Mouse (Mus musculus) retina, embryonic 14.5 days (tissue): ENCODE data around the gene Eif2b3.
A peak's percentile ranks its signal among the peaks of the same experiment; 100 is the strongest.

Experiments
- DNase-seq: peaks from one replicate; pipeline ENCODE4 v3.0.0-alpha.2; 2015; ENCODE audit warnings: low spot score

Eif2b3 gene

DNA sequence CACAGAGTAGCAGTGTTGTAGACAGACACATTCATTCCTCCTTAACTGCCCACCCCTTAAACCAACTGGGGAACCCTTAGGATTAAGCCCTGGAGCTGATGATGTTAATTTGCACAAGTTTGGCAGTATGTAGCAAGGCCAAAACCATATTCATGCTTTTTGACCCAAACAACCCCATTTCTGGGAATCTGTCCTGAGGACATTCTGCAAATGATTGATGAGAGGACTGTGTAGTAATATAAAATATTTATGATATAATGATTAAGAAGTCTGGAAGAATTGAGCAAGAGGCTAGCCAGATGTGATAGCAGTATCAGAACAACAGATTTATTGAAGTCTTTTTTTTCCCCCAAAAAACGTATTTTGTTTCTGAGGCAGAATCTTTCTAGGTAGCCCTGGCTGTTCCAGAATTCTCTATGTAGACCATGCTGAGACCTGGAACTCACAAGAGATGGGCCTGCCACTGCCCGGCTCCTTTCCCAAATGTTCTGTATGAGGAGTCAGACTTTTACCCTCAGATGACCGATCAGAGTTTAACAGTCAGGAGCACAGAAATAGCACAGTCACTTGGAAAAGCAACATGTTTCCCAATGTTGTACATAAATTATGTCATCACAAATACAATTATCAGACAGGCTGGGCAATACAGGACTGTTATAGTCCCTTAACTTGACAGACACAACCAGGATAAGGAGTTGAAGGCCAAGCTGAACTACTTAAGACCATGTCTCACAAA lies 75.6 kb downstream of the Eif2b3 start:
- DNase-seq = no peak

GRCm38 (mm10) chr4:117095551-117096452 lies 76.6 kb downstream of the Eif2b3 start, which contains the start of gene Ptch2:
Gene Ptch2, plus strand, starts transcription at chr4:117096075.
- peak; percentile 88 for DNase-seq

DNA sequence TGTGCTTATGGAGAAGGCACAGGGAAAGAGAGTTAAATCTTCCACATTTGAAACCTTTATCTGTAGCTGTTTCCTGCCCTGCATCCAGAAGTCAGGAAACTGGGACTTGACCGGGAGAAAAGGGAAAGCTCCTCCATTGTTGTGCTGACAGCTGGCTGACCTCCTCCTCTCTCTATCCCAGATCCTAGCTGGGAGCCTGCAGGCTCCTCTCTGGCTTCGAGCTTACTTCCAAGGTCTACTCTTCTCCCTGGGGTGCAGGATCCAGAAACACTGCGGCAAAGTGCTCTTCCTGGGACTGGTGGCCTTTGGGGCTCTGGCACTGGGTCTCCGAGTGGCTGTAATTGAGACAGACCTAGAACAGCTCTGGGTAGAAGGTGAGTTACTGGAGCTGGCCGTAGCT lies 77.5 kb downstream of the Eif2b3 start:
- peak; percentile 29 for DNase-seq

DNA sequence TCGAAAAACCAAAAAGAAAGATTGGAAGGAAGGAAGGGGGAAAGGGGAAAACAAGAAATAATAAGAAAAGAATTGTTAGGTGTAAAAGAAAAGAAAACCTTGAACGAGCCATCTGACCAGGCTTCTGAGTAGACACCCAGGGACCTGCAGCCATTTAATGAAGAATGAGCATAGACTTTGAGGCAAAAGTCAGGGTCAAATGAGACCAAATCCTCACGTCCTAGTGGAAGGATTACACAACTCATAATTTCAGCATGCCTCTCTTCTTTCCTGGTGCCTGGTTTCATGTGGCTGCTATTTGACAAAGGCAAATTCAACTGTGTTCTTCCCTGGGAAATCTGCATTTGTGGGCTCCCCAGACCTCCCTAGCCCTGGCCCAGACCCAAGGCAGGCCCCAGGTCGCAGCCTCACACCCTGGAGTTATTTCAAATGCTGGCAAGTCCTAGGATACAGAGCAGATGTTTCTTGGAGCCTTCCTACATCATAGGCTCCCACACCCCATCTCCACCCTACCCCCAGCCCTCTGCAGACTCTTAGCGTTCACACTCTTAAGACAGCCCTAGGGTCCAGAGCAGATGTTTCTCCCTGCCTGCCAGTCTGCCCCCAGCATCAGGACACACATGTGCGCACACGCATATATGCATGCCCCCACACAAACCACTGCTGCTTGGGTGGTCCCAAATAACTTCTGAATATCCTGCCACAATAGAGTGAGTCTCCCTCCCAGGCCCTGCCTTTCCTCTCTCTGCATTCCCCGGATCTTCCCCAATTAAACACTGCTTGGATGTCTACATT lies 79.0 kb downstream of the Eif2b3 start:
- DNase-seq = peak; percentile 46

DNA sequence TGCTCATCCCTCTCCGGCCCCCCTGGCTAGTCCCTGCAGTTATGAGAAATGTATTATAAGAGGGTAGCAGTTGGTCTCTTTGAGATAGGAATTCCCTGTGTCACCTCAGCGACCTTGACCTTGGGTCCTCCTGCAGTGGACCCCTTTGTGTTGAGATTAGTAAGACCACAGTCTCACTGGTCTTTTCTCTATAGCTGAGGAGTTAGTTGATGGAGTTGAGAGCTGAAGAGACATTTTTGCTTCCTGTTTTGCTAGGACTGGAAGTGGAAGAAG lies 79.5 kb downstream of the Eif2b3 start:
- DNase-seq = no peak

DNA sequence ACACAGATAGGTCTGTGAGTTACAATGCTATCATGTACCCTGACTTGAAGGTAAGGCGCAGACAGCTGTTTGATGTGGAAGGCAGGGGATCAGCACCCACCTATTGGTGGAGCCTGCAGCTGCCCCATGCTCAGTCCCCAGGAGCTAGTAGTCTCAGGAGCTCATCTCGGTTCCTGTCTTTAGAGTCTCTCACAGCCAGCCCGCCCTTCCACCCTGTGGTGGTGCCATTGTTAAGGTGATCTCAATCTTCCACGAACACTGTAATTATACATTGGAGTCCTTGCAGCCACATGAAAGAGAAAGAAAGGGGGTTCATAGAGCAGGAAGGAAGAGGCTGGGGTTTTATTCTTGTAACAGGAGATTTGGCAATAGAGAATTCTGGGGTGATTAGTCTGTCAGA lies 80.8 kb downstream of the Eif2b3 start:
- no peak for DNase-seq

- peak; percentile 58 for DNase-seq
Measured at GRCm38 (mm10) chr4:117101218-117101617, 82.0 kb downstream of the Eif2b3 start.

DNA sequence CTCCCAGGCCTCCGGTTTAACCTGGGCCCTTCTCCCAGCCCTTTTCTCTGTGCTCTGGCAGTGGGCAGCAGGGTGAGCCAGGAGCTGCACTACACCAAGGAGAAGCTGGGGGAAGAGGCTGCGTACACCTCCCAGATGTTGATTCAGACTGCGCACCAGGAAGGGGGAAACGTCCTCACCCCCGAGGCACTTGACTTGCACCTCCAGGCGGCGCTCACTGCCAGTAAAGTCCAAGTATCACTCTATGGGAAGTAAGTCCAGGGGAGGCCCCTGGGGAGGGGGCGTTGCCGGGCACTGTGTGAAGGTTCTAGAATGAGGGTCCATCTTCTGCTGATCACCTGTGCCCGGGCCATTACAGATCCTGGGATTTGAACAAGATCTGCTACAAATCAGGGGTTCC lies 85.5 kb downstream of the Eif2b3 start:
- DNase-seq = no peak

DNA sequence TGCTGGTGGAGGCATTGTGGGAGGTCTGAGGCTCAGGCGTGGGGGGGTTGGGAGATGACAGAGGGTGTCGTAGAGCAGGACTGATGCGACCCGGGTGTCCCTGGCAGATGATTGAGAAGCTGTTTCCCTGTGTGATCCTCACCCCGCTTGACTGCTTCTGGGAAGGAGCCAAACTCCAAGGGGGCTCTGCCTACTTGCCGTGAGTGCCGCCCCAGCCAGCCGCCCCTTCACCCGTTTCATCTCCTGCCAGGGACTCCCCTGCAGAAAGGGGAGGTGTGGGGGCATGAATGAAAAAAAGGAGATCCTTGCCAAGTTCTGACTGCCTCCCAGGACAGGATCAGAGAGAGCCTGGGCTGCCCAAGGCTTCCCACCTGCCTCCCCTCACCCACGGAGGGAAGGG lies 85.9 kb downstream of the Eif2b3 start:
- no peak for DNase-seq

GRCm38 (mm10) chr4:117107813-117108523 lies 88.8 kb downstream of the Eif2b3 start:
- no peak for DNase-seq

GRCm38 (mm10) chr4:117108524-117108849 lies 89.3 kb downstream of the Eif2b3 start:
- DNase-seq = no peak

DNA sequence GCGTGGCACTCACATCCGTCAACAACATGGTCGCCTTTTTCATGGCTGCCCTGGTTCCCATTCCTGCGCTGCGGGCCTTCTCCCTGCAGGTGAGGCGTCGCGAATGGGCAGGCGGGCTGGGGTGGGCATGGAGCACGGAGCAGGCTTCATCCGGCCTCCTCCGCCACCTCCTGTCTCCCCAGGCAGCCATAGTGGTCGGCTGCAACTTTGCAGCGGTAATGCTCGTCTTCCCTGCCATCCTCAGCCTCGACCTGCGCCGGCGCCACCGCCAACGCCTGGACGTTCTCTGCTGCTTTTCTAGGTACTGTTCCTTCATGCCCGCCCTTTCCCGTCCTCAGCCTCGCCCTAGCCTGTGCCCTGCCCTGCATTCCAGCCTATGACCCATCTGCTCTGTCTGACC lies 90.1 kb downstream of the Eif2b3 start:
- no peak for DNase-seq

DNA sequence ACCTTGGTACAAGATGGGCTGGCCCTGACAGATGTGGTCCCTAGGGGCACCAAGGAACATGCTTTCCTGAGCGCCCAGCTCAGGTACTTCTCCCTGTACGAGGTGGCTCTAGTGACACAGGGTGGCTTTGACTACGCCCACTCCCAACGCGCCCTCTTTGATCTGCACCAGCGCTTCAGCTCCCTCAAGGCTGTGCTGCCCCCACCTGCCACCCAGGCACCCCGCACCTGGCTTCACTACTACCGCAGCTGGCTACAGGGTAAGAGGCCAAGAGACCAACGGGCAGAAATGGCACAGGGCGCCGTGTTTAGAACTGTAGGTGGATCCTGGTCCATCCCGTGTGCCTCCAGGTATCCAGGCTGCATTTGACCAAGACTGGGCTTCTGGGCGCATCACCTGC lies 91.0 kb downstream of the Eif2b3 start:
- DNase-seq = no peak

GRCm38 (mm10) chr4:117110985-117111384 lies 91.8 kb downstream of the Eif2b3 start:
- no peak for DNase-seq

DNA sequence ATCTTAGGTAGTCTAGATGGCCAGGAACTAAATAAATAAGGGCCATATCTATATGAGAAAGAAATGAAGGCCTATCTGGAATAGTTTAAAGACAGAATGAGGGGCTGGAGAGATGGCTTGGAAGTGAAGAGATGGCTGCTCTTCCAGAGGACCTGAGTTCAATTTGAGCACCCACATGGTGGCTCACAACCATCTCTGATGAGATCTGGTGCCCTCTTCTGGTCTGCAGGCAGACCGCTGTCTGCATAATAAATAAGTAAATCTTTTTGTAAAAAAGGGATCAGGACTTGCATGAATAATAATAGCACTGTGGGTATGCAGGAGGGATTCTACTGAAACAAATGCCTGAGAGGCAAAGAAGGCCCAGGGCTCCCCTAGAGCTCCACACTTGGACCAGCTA lies 94.0 kb downstream of the Eif2b3 start:
- no peak for DNase-seq

GRCm38 (mm10) chr4:117115592-117115991 lies 96.4 kb downstream of the Eif2b3 start:
- DNase-seq = no peak

DNA sequence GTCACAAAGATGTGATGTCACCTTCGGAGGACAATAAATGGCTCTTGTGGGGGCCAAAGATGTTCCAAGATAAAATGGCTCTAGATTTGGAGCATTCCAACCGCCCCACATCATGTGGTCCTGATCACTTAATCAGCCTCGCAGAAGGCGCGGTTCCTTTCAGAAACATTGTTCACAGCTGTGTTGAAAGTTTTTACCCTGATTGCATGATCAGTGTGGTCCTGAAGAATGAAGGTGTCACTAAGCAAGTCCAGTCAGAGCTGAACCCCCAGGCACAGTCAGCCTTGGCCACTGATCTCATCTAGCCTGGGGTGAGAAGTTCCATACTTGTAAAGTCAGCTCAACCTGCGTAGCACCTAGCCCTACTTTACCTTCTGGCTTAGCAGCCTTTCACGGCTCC lies 98.7 kb downstream of the Eif2b3 start:
- DNase-seq = no peak

DNA sequence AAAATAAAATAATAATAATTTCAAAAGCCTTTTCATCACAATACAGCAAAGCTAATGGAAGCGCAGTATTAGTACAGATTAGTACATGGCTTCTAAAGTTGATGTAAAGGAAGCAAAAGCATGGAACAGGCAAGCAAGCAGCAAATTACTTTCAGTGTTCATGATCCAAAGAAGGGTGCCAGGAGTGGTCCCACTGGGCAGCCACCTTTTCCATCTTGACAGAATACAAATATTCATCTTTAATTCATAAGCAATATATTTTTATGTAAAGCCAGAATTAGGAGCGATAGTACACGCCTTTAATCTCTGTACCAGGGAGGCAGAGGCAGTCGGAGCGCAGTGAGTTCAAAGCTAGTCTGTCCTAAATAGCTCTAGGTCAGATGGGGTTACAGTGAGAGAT lies 100.4 kb downstream of the Eif2b3 start:
- DNase-seq = no peak

GRCm38 (mm10) chr4:117120052-117120444 lies 100.8 kb downstream of the Eif2b3 start:
- DNase-seq = peak; percentile 17

GRCm38 (mm10) chr4:117120445-117121414 lies 101.5 kb downstream of the Eif2b3 start:
- DNase-seq = peak; percentile 95

GRCm38 (mm10) chr4:117122209-117122608 lies 103.0 kb downstream of the Eif2b3 start:
- DNase-seq = no peak
